Mouse (Mus musculus): Measurements from ENCODE around the gene Ccdc6.

DNA sequence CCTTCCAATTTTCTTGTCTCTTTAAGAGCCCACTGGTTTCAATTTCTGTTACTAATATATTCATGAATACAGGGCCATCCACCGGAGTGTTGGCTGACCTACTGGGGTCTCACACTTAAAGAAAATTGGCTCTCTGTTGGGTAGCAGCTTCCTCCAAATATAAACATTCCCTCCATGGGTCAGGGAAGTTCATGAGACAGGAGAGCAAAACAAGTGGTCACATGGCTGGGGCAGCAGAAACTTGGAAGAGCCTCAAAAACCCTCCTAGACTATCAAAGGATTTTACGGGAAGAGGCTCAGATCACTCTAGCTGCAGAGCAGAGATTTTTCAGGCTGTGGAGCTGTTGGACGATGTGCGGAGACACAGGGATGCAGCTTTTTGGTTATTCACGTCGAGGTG is 128.8 kb downstream of the Ccdc6 start:
- no peak for TF ChIP-seq MAFK (IDR thresholded peaks at IDR 0.05; ENCODE audit: insufficient read depth, low read depth, low read length)
- no peak for TF ChIP-seq ZC3H11A (IDR thresholded peaks at IDR 0.05; ENCODE audit: borderline replicate concordance, low read depth, low read length)
